Mouse (Mus musculus): ENCODE measurements around the gene Osbpl7. TPM values are rescaled to one million over a fixed set of nuclear protein-coding genes. Genes with fewer than 3 reads are reported as not detected.

Gene Osbpl7
- total and polyA plus RNA-seq, 3 experiments, result 11.5 to 18.9 TPM; not detected in 1

GRCm38 (mm10) chr11:97072533-97072932 lies 22.1 kb downstream of the Osbpl7 start (continued):
- TF ChIP-seq ZC3H11A (IDR thresholded peaks at IDR 0.05; ENCODE audit: low read depth, low read length), result peak; percentile 80

GRCm38 (mm10) chr11:97074235-97074634 lies 23.8 kb downstream of the Osbpl7 start:
- no peaks in the 10 kb centered on the region for H3K79me2 ChIP-seq (ENCODE audit: control insufficient read depth, insufficient read depth, low read length, poor library complexity)
- no peak for DNase-seq (ENCODE audit: low read depth, low spot score)
- no peaks in the 10 kb centered on the region for H3K36me3 ChIP-seq (ENCODE audit: control insufficient read depth in 1 of 2, insufficient read depth in 2 of 2, low read length in 2 of 2)
- no peak overlapping the region for H3K9ac ChIP-seq (ENCODE audit: control insufficient read depth, low read depth, low read length, poor library complexity, severe bottlenecking)
- H3K27me3 ChIP-seq (ENCODE audit: control insufficient read depth in 1 of 2, insufficient read depth in 2 of 2, low read length in 2 of 2), result no peaks in the 10 kb centered on the region
- H3K4me3 ChIP-seq (ENCODE audit: control insufficient read depth in 1 of 2, insufficient read depth in 1 of 2, low read depth in 2 of 2, low read length in 2 of 2), result no peak overlapping the region
- no peak for TF ChIP-seq MYC (IDR thresholded peaks at IDR 0.05; ENCODE audit: low read depth, low read length)
- no peak for TF ChIP-seq MYB (IDR thresholded peaks at IDR 0.05; ENCODE audit: low read depth, low read length)
- no peak overlapping the region for H3K27ac ChIP-seq (ENCODE audit: control insufficient read depth, low read depth, low read length)
- H3K9me3 ChIP-seq (replicated peaks; ENCODE audit: insufficient read depth, low read length), result no peaks in the 10 kb centered on the region
- H3K4me1 ChIP-seq (ENCODE audit: control insufficient read depth in 1 of 2, insufficient read depth in 2 of 2, low read length in 2 of 2), result no peaks in the 10 kb centered on the region

GRCm38 (mm10) chr11:97078751-97079150 lies 28.3 kb downstream of the Osbpl7 start:
- peaks cover 0 to 8% of the 10 kb centered on the region in 2 experiments; a peak in 2 of 4 replicates for H3K4me1 ChIP-seq (ENCODE audit: control insufficient read depth in 1 of 2, insufficient read depth in 2 of 2, low read length in 2 of 2)
- H3K9ac ChIP-seq (ENCODE audit: control insufficient read depth, low read depth, low read length, poor library complexity, severe bottlenecking), result no peak overlapping the region
- H3K4me3 ChIP-seq (ENCODE audit: control insufficient read depth in 1 of 2, insufficient read depth in 1 of 2, low read depth in 2 of 2, low read length in 2 of 2), result no peak overlapping the region
- peak; percentile 81 for DNase-seq (ENCODE audit: low read depth, low spot score)
- H3K36me3 ChIP-seq (ENCODE audit: control insufficient read depth in 1 of 2, insufficient read depth in 2 of 2, low read length in 2 of 2), result no peaks in the 10 kb centered on the region; a peak in 1 of 4 replicates
- TF ChIP-seq MXI1 (IDR thresholded peaks at IDR 0.05; ENCODE audit: low read depth, low read length) (peak; percentile 94), ZC3H11A (IDR thresholded peaks at IDR 0.05; ENCODE audit: low read depth, low read length) (no peak), TAL1 (IDR thresholded peaks at IDR 0.05; ENCODE audit: low read length) (no peak), SIN3A (IDR thresholded peaks at IDR 0.05; ENCODE audit: low read length) (peak; percentile 95), SMC3 (IDR thresholded peaks at IDR 0.05; ENCODE audit: low read depth, low read length) (peak; percentile 23; the same call in 1 of the 2 replicates), MYB (IDR thresholded peaks at IDR 0.05; ENCODE audit: low read depth, low read length) (no peak), ELF1 (IDR thresholded peaks at IDR 0.05; ENCODE audit: low read depth, low read length) (no peak), GATA1 (IDR thresholded peaks at IDR 0.05; ENCODE audit: low read depth, low read length) (no peak), MAX (IDR thresholded peaks at IDR 0.05; ENCODE audit: low read length) (peak; percentile 60)
- no peaks in the 10 kb centered on the region for H3K27me3 ChIP-seq (ENCODE audit: control insufficient read depth in 1 of 2, insufficient read depth in 2 of 2, low read length in 2 of 2)
- no peaks in the 10 kb centered on the region for H3K9me3 ChIP-seq (replicated peaks; ENCODE audit: insufficient read depth, low read length)
- no peak overlapping the region for H3K27ac ChIP-seq (ENCODE audit: control insufficient read depth, low read depth, low read length)
- no peaks in the 10 kb centered on the region for H3K79me2 ChIP-seq (ENCODE audit: control insufficient read depth, insufficient read depth, low read length, poor library complexity)

- peaks cover 0 to 9% of the 10 kb centered on the region in 2 experiments; a peak in 2 of 4 replicates for H3K4me1 ChIP-seq (ENCODE audit: control insufficient read depth in 1 of 2, insufficient read depth in 2 of 2, low read length in 2 of 2)
These were observed 29.9 kb downstream of the Osbpl7 start for GRCm38 (mm10) chr11:97080291-97080690.

More at GRCm38 (mm10) chr11:97080291-97080690, 29.9 kb downstream of the Osbpl7 start:
- Histone ChIP-seq H3K27ac (ENCODE audit: control insufficient read depth, low read depth, low read length) (no peak overlapping the region), H3K9ac (ENCODE audit: control insufficient read depth, low read depth, low read length, poor library complexity, severe bottlenecking) (no peak overlapping the region), H3K79me2 (ENCODE audit: control insufficient read depth, insufficient read depth, low read length, poor library complexity) (no peaks in the 10 kb centered on the region), H3K27me3 (ENCODE audit: control insufficient read depth in 1 of 2, insufficient read depth in 2 of 2, low read length in 2 of 2) (no peaks in the 10 kb centered on the region; a peak in 1 of 4 replicates), H3K36me3 (ENCODE audit: control insufficient read depth in 1 of 2, insufficient read depth in 2 of 2, low read length in 2 of 2) (no peaks in the 10 kb centered on the region; a peak in 1 of 4 replicates), H3K4me3 (ENCODE audit: control insufficient read depth in 1 of 2, insufficient read depth in 1 of 2, low read depth in 2 of 2, low read length in 2 of 2) (no peak overlapping the region), H3K9me3 (replicated peaks; ENCODE audit: insufficient read depth, low read length) (no peaks in the 10 kb centered on the region)
- TF ChIP-seq POLR2A (IDR thresholded peaks at IDR 0.05; ENCODE audit: control insufficient read depth in 1 of 2, insufficient read depth in 1 of 2, low read depth in 1 of 2, low read length in 2 of 2, poor library complexity in 1 of 2) (no peak), CTCF (IDR thresholded peaks at IDR 0.05 in 2 of 3, conservative IDR thresholded peaks at IDR 0.05 in 1 of 3; ENCODE audit: control insufficient read depth in 1 of 3, insufficient read depth in 1 of 3, low read depth in 2 of 3, low read length in 3 of 3, poor library complexity in 1 of 3, severe bottlenecking in 1 of 3) (no peak), MYC (IDR thresholded peaks at IDR 0.05; ENCODE audit: low read depth, low read length) (no peak), MYB (IDR thresholded peaks at IDR 0.05; ENCODE audit: low read depth, low read length) (no peak), ZNF384 (IDR thresholded peaks at IDR 0.05; ENCODE audit: low read depth, low read length) (no peak), TBP (IDR thresholded peaks at IDR 0.05; ENCODE audit: low read depth, low read length) (no peak)
- DNase-seq (ENCODE audit: low read depth, low spot score), result no peak

All from MEL (cell line).